Mouse (Mus musculus) ES-E14 (cell line): ENCODE results near the gene Ltbp3. TPM values are rescaled to one million over a fixed set of nuclear protein-coding genes. Genes with fewer than 3 reads are reported as not detected.
A peak's percentile ranks its signal among the peaks of the same experiment; 100 is the strongest.

Experiments
- DNase-seq: peaks from one replicate; pipeline ENCODE4 v3.0.0-alpha.2; 2013; ENCODE audit warnings: low read depth, low spot score
- H3K27ac ChIP-seq: 2 replicates; pipeline ENCODE4 v1.5.1; 2012; ENCODE audit warnings: low read depth, mild to moderate bottlenecking, low read length, moderate library complexity, mixed read lengths; ENCODE audit not compliant: poor library complexity, insufficient read depth, severe bottlenecking
- H3K36me3 ChIP-seq: 2 replicates; pipeline ENCODE4 v1.6.1; 2012; ENCODE audit warnings: mild to moderate bottlenecking, low read length, moderate library complexity, mixed read lengths; ENCODE audit not compliant: control insufficient read depth, poor library complexity, insufficient read depth, severe bottlenecking
- H3K4me1 ChIP-seq, 2 experiments: fragments of 150-350 bp in 1 of 2; sonication (generic) in 1 of 2; 2 replicates each; pipeline ENCODE4 v1.6.1; 2012; ENCODE audit warnings: low read length in 2 of 2, mild to moderate bottlenecking in 1 of 2, mixed read lengths in 1 of 2; ENCODE audit not compliant: control insufficient read depth in 2 of 2, insufficient read depth in 2 of 2, poor library complexity in 1 of 2
- H3K4me3 ChIP-seq, 2 experiments: fragments of 150-350 bp in 1 of 2; sonication (generic) in 1 of 2; 2 replicates each; pipeline ENCODE4 v1.5.1; 2012; ENCODE audit warnings: low read length in 2 of 2, low read depth in 1 of 2, mild to moderate bottlenecking in 1 of 2, mixed read lengths in 1 of 2; ENCODE audit not compliant: insufficient read depth in 1 of 2, poor library complexity in 1 of 2, severe bottlenecking in 1 of 2
- H3K9ac ChIP-seq: 2 replicates; pipeline ENCODE4 v1.6.1; 2012; ENCODE audit warnings: low read depth, mild to moderate bottlenecking, low read length, mixed read lengths; ENCODE audit not compliant: poor library complexity, insufficient read depth, severe bottlenecking
- H3K9me3 ChIP-seq: fragments of 150-350 bp; sonication (generic); 2 replicates; pipeline ENCODE4 v1.6.1; 2012; ENCODE audit warnings: low read depth, mild to moderate bottlenecking, low read length; ENCODE audit not compliant: control insufficient read depth, insufficient read depth
- CHD2 ChIP-seq: IDR thresholded peaks from 2 replicates; pipeline ENCODE4 v1.6.1; 2014; ENCODE audit warnings: mild to moderate bottlenecking, low read depth, low read length, inconsistent platforms
- HCFC1 ChIP-seq: IDR thresholded peaks from 2 replicates; pipeline ENCODE4 v1.6.1; 2012; ENCODE audit warnings: low read length, inconsistent platforms, borderline replicate concordance; ENCODE audit not compliant: insufficient read depth
- MAFK ChIP-seq: IDR thresholded peaks from 2 replicates; pipeline ENCODE4 v1.6.1; 2014; ENCODE audit warnings: mild to moderate bottlenecking, low read depth, low read length, inconsistent platforms; ENCODE audit not compliant: insufficient read depth
- ZC3H11A ChIP-seq: IDR thresholded peaks from 2 replicates; pipeline ENCODE4 v1.6.1; 2012; ENCODE audit warnings: low read depth, mild to moderate bottlenecking, inconsistent platforms, low read length, borderline replicate concordance
- ZNF384 ChIP-seq: IDR thresholded peaks from 2 replicates; pipeline ENCODE4 v1.6.1; 2012; ENCODE audit warnings: low read depth, low read length, inconsistent platforms
- in situ Hi-C, 2 experiments: fragments of 600-800 bp; cut with MboI; formaldehyde crosslinking; loops; one replicate each; pipeline ENCODE4 v1.15.1; 2025; ENCODE audit warnings: low sequenced_read_pairs in 2 of 2, inconsistent platforms in 1 of 2; ENCODE audit not compliant: unreplicated experiment in 2 of 2
- total RNA-seq: library from RNA; depleted of rRNA; stranded (reverse); fragments of 300-350 nt; gene quantifications from 2 replicates; pipeline ENCODE4 v1.2.3, GENCODE M21; 2012

Ltbp3 gene
- total RNA-seq, 1 experiment = 7.0 TPM

- no peak for TF ChIP-seq CHD2
- TF ChIP-seq HCFC1 = no peak
- no peak for TF ChIP-seq MAFK
- no peak for TF ChIP-seq ZNF384
- no peak for TF ChIP-seq ZC3H11A
- Histone ChIP-seq H3K4me3 (peak overlapping the region; percentile 61 to 62; a peak in 2 of 4 replicates), H3K9me3 (no peaks in the 10 kb centered on the region), H3K36me3 (peaks cover 8% of the 10 kb centered on the region), H3K4me1 (peaks cover 2 to 28% of the 10 kb centered on the region in 2 experiments; a peak in 2 of 4 replicates), H3K9ac (peak overlapping the region; percentile 7; the same call in 1 of the 2 replicates), H3K27ac (no peak overlapping the region)
- in situ Hi-C loops = no loop called here
- DNase-seq = no peak
These were observed 15.5 kb upstream of the Ltbp3 start for GRCm38 (mm10) chr19:5725029-5725707.

- DNase-seq = no peak
- no peak within 1 kb of the TSS for H3K27ac ChIP-seq
- peak within 1 kb of the TSS; percentile 61 to 62 for H3K4me3 ChIP-seq
- TF ChIP-seq ZNF384 (no peak), MAFK (no peak), ZC3H11A (no peak), CHD2 (no peak), HCFC1 (no peak)
- in situ Hi-C loops = no loop called here
- no peaks in the 10 kb centered on the region for H3K9me3 ChIP-seq
- H3K9ac ChIP-seq = peak within 1 kb of the TSS; percentile 70
- H3K4me1 ChIP-seq = peaks cover 2 to 33% of the 10 kb centered on the region in 2 experiments; a peak in 2 of 4 replicates
- peaks cover 11% of the 10 kb centered on the region for H3K36me3 ChIP-seq
These were observed 14.8 kb upstream of the Ltbp3 start, which contains the start of gene Ehbp1l1 for GRCm38 (mm10) chr19:5725767-5726515. TSS of gene Ehbp1l1 (minus strand) at chr19:5726317.

- peaks cover 8% of the 10 kb centered on the region for H3K36me3 ChIP-seq
- H3K27ac ChIP-seq = no peak overlapping the region
- H3K4me3 ChIP-seq = no peak overlapping the region; a peak in 1 of 4 replicates
- no peaks in the 10 kb centered on the region for H3K9me3 ChIP-seq
- in situ Hi-C loops = no loop called here
- peaks cover 2 to 32% of the 10 kb centered on the region in 2 experiments; a peak in 2 of 4 replicates for H3K4me1 ChIP-seq
- no peak overlapping the region for H3K9ac ChIP-seq
- TF ChIP-seq ZNF384 (no peak), HCFC1 (no peak), MAFK (no peak), ZC3H11A (no peak), CHD2 (no peak)
- DNase-seq = no peak
These were observed 13.6 kb upstream of the Ltbp3 start for GRCm38 (mm10) chr19:5726961-5727578.

- DNase-seq = peak; percentile 76
- Histone ChIP-seq H3K27ac (no peak overlapping the region), H3K36me3 (peaks cover 8% of the 10 kb centered on the region), H3K4me3 (peak overlapping the region in 1 of 2 experiments; percentile 46; a peak in 2 of 4 replicates), H3K9ac (no peak overlapping the region), H3K9me3 (no peaks in the 10 kb centered on the region), H3K4me1 (peaks cover 2 to 35% of the 10 kb centered on the region in 2 experiments; a peak in 2 of 4 replicates)
- TF ChIP-seq ZC3H11A (peak; percentile 69), HCFC1 (peak; percentile 34; the same call in 1 of the 2 replicates), CHD2 (no peak), MAFK (no peak), ZNF384 (no peak)
- in situ Hi-C loops = no loop called here
These were observed 13.0 kb upstream of the Ltbp3 start for GRCm38 (mm10) chr19:5727701-5728100.
